Mouse (Mus musculus) midbrain, embryonic 13.5 days (tissue): ENCODE measurements around the gene Ar. TPM values are rescaled to one million over a fixed set of nuclear protein-coding genes. Genes with fewer than 3 reads are reported as not detected.

ENCODE experiments used
- ATAC-seq: fragments of 200-750 bp; cut with Nextera tagmentation; 2 replicates; pipeline ENCODE4 v1.8.0; 2017; ENCODE audit warnings: mild to moderate bottlenecking, moderate TSS enrichment, moderate library complexity
- H3K27ac ChIP-seq: fragments of 300-500 bp; sonication (generic); 2 replicates; pipeline ENCODE4 v1.5.1; 2015; ENCODE audit warnings: inconsistent platforms, mild to moderate bottlenecking, moderate library complexity
- H3K27me3 ChIP-seq: fragments of 300-500 bp; sonication (generic); 2 replicates; pipeline ENCODE4 v1.6.1; 2015; ENCODE audit warnings: mild to moderate bottlenecking, inconsistent platforms
- H3K36me3 ChIP-seq: fragments of 300-500 bp; sonication (generic); 2 replicates; pipeline ENCODE4 v1.6.1; 2015; ENCODE audit warnings: mild to moderate bottlenecking, inconsistent platforms
- H3K4me1 ChIP-seq: fragments of 300-500 bp; sonication (generic); replicated peaks from 2 replicates; pipeline ENCODE4 v1.6.1; 2015; ENCODE audit warnings: inconsistent platforms
- H3K4me2 ChIP-seq: fragments of 300-500 bp; sonication (generic); replicated peaks from 2 replicates; pipeline ENCODE4 v1.6.1; 2015; ENCODE audit warnings: moderate library complexity, mild to moderate bottlenecking, inconsistent platforms
- H3K4me3 ChIP-seq: fragments of 300-500 bp; sonication (generic); replicated peaks from 2 replicates; pipeline ENCODE4 v1.5.1; 2015; ENCODE audit warnings: mild to moderate bottlenecking, inconsistent platforms
- H3K9ac ChIP-seq: fragments of 300-500 bp; sonication (generic); replicated peaks from 2 replicates; pipeline ENCODE4 v1.6.1; 2015; ENCODE audit warnings: mild to moderate bottlenecking, inconsistent platforms
- H3K9me3 ChIP-seq: fragments of 300-500 bp; sonication (generic); 2 replicates; pipeline ENCODE4 v1.6.1; 2016; ENCODE audit warnings: mild to moderate bottlenecking, inconsistent platforms
- WGBS: fragments of 180-500 bp; shearing (Covaris S2); methylation state at CpG from one replicate; pipeline ENCODE4 v1.1.7; 2015; 5-methylcytosine and 5-hydroxymethylcytosine counted together
- polyA plus RNA-seq: library from polyadenylated mRNA; unstranded; fragments of >200 nt; fragmentation: Nextera tagmentation; extraction: Ambion mirVana; gene quantifications from 2 replicates; pipeline ENCODE4 v1.2.1, GENCODE M21; 2015

The Ar gene
- polyA plus RNA-seq, 1 experiment from 2014 or later = 0.08 TPM

DNA sequence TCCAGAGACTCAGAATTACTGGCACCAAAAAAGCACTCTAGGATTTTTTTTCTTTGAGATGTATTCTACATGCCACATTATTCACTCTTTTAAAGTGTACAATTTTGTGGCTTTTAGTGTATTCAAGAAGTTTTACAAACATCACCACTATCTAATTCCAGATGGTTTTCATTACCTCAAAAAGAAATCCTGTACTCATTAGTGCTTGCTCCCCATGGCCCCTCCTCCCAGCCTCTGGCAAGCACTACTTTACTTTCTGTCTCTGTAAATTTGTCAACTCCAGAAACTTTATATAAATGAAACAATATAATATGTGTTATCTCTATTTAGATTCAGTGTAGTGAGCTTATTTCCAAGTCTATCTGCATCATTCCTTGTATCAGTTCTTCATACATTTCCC, 122.8 kb downstream of the Ar start:
- H3K9ac ChIP-seq = no peak overlapping the region
- no peaks in the 10 kb centered on the region for H3K36me3 ChIP-seq
- H3K9me3 ChIP-seq = no peaks in the 10 kb centered on the region
- no peak overlapping the region for H3K4me3 ChIP-seq
- no peak overlapping the region for H3K4me2 ChIP-seq
- no peak overlapping the region for H3K27ac ChIP-seq
- no peak for ATAC-seq
- H3K27me3 ChIP-seq = no peaks in the 10 kb centered on the region
- H3K4me1 ChIP-seq = no peaks in the 10 kb centered on the region

DNA sequence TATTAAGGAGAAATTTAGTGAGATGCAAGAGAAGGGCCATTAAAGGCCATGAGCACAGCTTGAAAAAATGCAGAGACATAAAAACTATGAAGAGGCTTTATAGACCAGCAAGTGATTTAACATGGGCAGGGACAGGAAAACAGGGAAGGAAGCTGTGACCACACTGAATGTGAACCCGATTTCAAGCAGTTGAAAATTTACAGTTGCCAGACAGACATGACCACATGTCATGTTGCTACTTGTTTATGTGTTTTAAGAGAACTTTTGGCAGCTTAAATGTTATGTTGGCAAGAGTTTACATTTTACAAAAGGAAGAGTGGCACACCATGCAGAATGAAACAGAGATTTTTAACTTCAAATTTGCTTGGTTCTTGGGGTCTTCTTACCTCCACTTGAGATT, 143.2 kb downstream of the Ar start:
- no peak overlapping the region for H3K27ac ChIP-seq
- no peaks in the 10 kb centered on the region for H3K4me1 ChIP-seq
- 75% methylated on average over 1 of the region's 1 CpGs for WGBS
- H3K9me3 ChIP-seq = no peaks in the 10 kb centered on the region
- no peak for ATAC-seq
- no peak overlapping the region for H3K4me3 ChIP-seq
- no peaks in the 10 kb centered on the region for H3K36me3 ChIP-seq
- H3K27me3 ChIP-seq = no peaks in the 10 kb centered on the region
- no peak overlapping the region for H3K4me2 ChIP-seq
- H3K9ac ChIP-seq = no peak overlapping the region

- WGBS = 39% methylated on average over 4 of the region's 4 CpGs
- Histone ChIP-seq H3K9me3 (no peaks in the 10 kb centered on the region), H3K4me3 (no peak overlapping the region), H3K36me3 (no peaks in the 10 kb centered on the region), H3K27ac (no peak overlapping the region), H3K9ac (no peak overlapping the region), H3K4me2 (no peak overlapping the region), H3K27me3 (no peaks in the 10 kb centered on the region), H3K4me1 (no peaks in the 10 kb centered on the region)
- ATAC-seq = no peak
These were observed 152.1 kb downstream of the Ar start for GRCm38 (mm10) chrX:98300685-98301084.

DNA sequence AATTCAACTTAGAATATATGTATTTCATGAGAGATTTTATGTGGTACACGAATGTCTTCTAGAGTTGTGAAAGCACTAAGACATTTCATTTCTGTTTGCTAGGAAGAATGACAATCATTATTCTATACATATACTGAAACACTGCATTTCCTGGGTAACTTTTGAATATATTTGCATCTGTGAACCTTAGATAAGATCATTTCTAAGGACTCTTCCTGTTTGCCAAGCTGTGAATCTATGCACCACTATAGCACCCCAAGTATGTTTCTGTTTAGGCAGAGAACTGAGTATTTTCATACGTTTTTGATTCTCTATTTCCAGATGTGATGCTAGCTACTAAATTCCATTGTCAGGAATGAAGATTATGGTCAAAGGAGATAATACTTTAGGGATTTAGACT, 153.4 kb downstream of the Ar start:
- Histone ChIP-seq H3K27me3 (no peaks in the 10 kb centered on the region), H3K4me1 (no peaks in the 10 kb centered on the region), H3K4me2 (no peak overlapping the region), H3K36me3 (no peaks in the 10 kb centered on the region), H3K9ac (no peak overlapping the region), H3K9me3 (no peaks in the 10 kb centered on the region), H3K27ac (no peak overlapping the region), H3K4me3 (no peak overlapping the region)
- 63% methylated on average over 2 of the region's 2 CpGs for WGBS
- ATAC-seq = no peak

GRCm38 (mm10) chrX:98315961-98316360, 167.4 kb downstream of the Ar start:
- H3K4me2 ChIP-seq = no peak overlapping the region
- H3K36me3 ChIP-seq = no peaks in the 10 kb centered on the region
- no peaks in the 10 kb centered on the region for H3K4me1 ChIP-seq
- 84% methylated on average over 3 of the region's 3 CpGs for WGBS
- no peak overlapping the region for H3K9ac ChIP-seq
- no peaks in the 10 kb centered on the region for H3K27me3 ChIP-seq
- H3K4me3 ChIP-seq = no peak overlapping the region
- no peaks in the 10 kb centered on the region for H3K9me3 ChIP-seq
- no peak for ATAC-seq
- H3K27ac ChIP-seq = no peak overlapping the region

GRCm38 (mm10) chrX:98317483-98317882, 168.9 kb downstream of the Ar start:
- ATAC-seq = no peak

DNA sequence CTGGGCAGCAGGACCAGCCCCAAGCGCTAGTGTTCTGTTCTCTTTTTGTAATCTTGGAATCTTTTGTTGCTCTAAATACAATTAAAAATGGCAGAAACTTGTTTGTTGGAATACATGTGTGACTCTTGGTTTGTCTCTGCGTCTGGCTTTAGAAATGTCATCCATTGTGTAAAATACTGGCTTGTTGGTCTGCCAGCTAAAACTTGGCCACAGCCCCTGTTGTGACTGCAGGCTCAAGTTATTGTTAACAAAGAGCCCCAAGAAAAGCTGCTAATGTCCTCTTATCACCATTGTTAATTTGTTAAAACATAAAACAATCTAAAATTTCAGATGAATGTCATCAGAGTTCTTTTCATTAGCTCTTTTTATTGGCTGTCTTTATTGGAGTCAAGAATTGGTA, 174.5 kb downstream of the Ar start:
- no peaks in the 10 kb centered on the region for H3K36me3 ChIP-seq
- H3K9ac ChIP-seq = no peak overlapping the region
- no peaks in the 10 kb centered on the region for H3K4me1 ChIP-seq
- no peak for ATAC-seq
- WGBS = 86% methylated on average over 2 of the region's 2 CpGs
- H3K27ac ChIP-seq = no peak overlapping the region
- H3K4me2 ChIP-seq = no peak overlapping the region
- H3K9me3 ChIP-seq = no peaks in the 10 kb centered on the region
- no peak overlapping the region for H3K4me3 ChIP-seq
- no peaks in the 10 kb centered on the region for H3K27me3 ChIP-seq

More at GRCm38 (mm10) chrX:98317483-98317882, 168.9 kb downstream of the Ar start:
- Histone ChIP-seq H3K9me3 (no peaks in the 10 kb centered on the region), H3K4me3 (no peak overlapping the region), H3K27ac (no peak overlapping the region), H3K9ac (no peak overlapping the region), H3K36me3 (no peaks in the 10 kb centered on the region), H3K27me3 (no peaks in the 10 kb centered on the region), H3K4me1 (no peaks in the 10 kb centered on the region), H3K4me2 (no peak overlapping the region)

DNA sequence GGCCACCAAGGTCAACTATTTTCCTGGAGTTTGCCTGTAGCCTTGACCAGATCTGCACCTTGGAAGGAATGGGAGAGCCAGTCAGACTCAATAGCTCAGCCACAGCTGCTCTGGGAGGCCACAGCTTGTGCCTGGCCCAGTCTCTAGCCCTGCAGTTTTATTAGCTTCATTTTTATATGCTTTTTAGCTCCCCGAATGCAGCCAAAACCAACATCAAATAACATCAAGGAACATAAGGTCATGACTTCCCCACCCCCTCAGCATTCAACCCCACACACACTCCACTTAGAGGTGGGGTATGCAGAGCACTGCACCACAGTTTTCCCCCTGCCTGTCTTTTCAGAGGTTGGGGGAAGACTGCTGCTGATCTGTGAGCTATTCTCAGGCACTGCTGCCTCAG, 198.9 kb downstream of the Ar start:
- H3K27ac ChIP-seq = no peak overlapping the region
- no peaks in the 10 kb centered on the region for H3K36me3 ChIP-seq
- no peak for ATAC-seq
- H3K9me3 ChIP-seq = no peaks in the 10 kb centered on the region
- H3K27me3 ChIP-seq = no peaks in the 10 kb centered on the region
- no peak overlapping the region for H3K9ac ChIP-seq
- no peak overlapping the region for H3K4me2 ChIP-seq
- 65% methylated on average over 1 of the region's 1 CpGs for WGBS
- no peak overlapping the region for H3K4me3 ChIP-seq
- H3K4me1 ChIP-seq = no peaks in the 10 kb centered on the region

GRCm38 (mm10) chrX:98348036-98348435, 199.5 kb downstream of the Ar start:
- no peak for ATAC-seq
- Histone ChIP-seq H3K4me1 (no peaks in the 10 kb centered on the region), H3K4me3 (no peak overlapping the region), H3K27ac (no peak overlapping the region), H3K36me3 (no peaks in the 10 kb centered on the region), H3K9ac (no peak overlapping the region), H3K27me3 (no peaks in the 10 kb centered on the region), H3K9me3 (no peaks in the 10 kb centered on the region), H3K4me2 (no peak overlapping the region)
- WGBS = 56% methylated on average over 4 of the region's 4 CpGs
